Mouse (Mus musculus): ENCODE results near the gene Sike1.

GRCm38 (mm10) chr3:102955143-102955542, 40.4 kb upstream of the Sike1 start:
- TF ChIP-seq GATA1 (IDR thresholded peaks at IDR 0.05; ENCODE audit: borderline replicate concordance, low read length) (no peak), CTCF (IDR thresholded peaks at IDR 0.05; ENCODE audit: low read depth, low read length) (no peak)
